Mouse (Mus musculus): ENCODE measurements at regions not wholly inside any gene's neighbourhood (a gene's known extent, or its start where the extent isn't known, plus 50 kb on each side); places are given as distances from the start of the nearest gene placed in this dataset.

DNA sequence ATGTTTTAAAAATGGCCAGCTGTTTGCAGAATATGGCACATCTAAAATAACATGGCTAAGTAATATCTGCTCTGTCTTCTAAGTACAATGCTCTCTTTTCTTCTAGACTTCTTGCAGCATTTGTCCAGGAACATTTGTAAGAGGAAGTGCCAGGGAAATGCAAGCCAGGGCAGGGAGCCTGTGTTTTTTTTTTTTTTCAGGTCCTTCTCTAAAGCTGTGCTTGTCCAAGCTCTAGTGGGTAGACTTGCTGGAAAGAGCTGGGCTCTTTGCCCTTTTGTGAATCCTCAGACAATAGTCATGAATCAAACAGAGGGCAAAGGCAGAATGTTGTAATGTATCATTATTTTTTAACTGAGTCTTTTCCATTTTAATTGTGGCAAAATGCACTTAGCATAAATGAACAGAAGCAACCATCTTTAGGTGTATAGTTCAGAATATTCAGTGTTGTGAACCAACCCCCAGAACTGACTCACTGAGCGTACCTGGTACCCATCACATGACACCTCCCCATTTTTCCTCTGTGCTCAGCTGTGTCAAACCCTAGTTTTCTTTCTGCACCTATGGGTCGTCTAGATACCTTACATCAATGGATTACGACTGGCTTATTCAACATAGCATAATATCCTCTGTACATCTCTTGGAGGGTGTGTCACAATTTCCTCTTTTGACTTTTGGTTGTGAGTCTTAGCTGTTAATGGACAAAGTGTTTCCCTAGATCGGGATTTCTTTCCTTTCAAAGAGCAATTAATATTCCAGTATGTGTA is 160.5 kb upstream of the 4933402D24Rik start:
- Histone ChIP-seq H3K4me1 (ENCODE audit: control insufficient read depth, insufficient read depth, low read length) (no peaks in the 10 kb centered on the region), H3K4me3 (ENCODE audit: insufficient read depth, low read depth, low read length) (no peak overlapping the region), H3K27me3 (ENCODE audit: control insufficient read depth, insufficient read depth, low read length) (no peaks in the 10 kb centered on the region), H3K27ac (replicated peaks; ENCODE audit: insufficient read depth, low read depth, low read length) (no peak overlapping the region), H3K9ac (ENCODE audit: low read depth, low read length) (no peak overlapping the region), H3K79me2 (ENCODE audit: control insufficient read depth, insufficient read depth, low read length) (no peaks in the 10 kb centered on the region), H3K36me3 (ENCODE audit: control insufficient read depth, insufficient read depth, low read length) (no peaks in the 10 kb centered on the region)
- TF ChIP-seq POLR2A (IDR thresholded peaks at IDR 0.05; ENCODE audit: extremely low read depth, insufficient read depth, low read length), result no peak
- TF ChIP-seq CTCF (IDR thresholded peaks at IDR 0.05; ENCODE audit: low read depth, low read length), result no peak
- 89% methylated on average over 4 of the region's 4 CpGs for WGBS
- DNase-seq (ENCODE audit: extremely low read depth, low read depth, low spot score), result no peak

DNA sequence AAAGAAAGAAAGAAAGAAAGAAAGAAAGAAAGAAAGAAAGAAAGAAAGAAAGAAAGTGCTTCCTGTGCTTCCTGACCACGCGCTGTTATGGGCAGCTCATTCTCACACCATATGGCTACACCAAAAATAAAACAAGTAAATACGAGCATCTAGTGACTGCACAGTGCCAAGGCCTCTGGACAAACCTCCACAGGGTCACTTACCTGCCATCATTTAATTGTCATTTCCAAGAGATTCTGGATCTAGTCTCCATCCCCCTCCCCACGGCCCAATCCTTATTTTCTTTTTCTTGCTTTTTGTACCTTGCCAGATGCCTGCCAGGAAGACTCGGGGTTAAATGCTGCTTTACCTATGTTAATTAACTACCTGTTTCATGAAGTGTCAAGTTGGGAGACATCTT is 159.8 kb upstream of the 4933402D24Rik start:
- Histone ChIP-seq H3K27ac (replicated peaks; ENCODE audit: insufficient read depth, low read depth, low read length) (no peak overlapping the region), H3K36me3 (ENCODE audit: control insufficient read depth, insufficient read depth, low read length) (no peaks in the 10 kb centered on the region), H3K4me3 (ENCODE audit: insufficient read depth, low read depth, low read length) (no peak overlapping the region), H3K9ac (ENCODE audit: low read depth, low read length) (no peak overlapping the region), H3K27me3 (ENCODE audit: control insufficient read depth, insufficient read depth, low read length) (no peaks in the 10 kb centered on the region), H3K4me1 (ENCODE audit: control insufficient read depth, insufficient read depth, low read length) (no peaks in the 10 kb centered on the region), H3K79me2 (ENCODE audit: control insufficient read depth, insufficient read depth, low read length) (no peaks in the 10 kb centered on the region)
- no peak for TF ChIP-seq CTCF (IDR thresholded peaks at IDR 0.05; ENCODE audit: low read depth, low read length)
- TF ChIP-seq POLR2A (IDR thresholded peaks at IDR 0.05; ENCODE audit: extremely low read depth, insufficient read depth, low read length), result no peak
- no peak for DNase-seq (ENCODE audit: extremely low read depth, low read depth, low spot score)
- 86% methylated on average over 5 of the region's 5 CpGs for WGBS

DNA sequence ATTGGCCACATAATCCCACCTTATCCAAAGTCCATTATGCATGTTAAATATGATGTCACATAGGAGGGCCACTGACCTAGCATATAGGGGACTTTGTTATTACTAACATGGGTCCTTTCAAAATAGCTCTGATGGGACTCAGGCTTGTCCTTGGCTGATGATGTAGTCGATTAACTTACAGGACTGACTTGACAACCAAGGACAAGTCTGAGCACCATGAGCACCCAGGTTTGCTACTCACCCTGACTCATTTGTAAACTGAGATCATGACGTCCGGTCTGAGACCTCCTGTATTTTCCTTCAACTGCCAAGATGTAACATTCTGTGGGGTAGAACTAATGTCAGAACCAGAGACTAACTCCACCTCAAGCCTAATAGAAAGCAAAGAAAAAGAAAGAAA is 159.3 kb upstream of the 4933402D24Rik start:
- Histone ChIP-seq H3K36me3 (ENCODE audit: control insufficient read depth, insufficient read depth, low read length) (no peaks in the 10 kb centered on the region), H3K27ac (replicated peaks; ENCODE audit: insufficient read depth, low read depth, low read length) (no peak overlapping the region), H3K4me3 (ENCODE audit: insufficient read depth, low read depth, low read length) (no peak overlapping the region), H3K27me3 (ENCODE audit: control insufficient read depth, insufficient read depth, low read length) (no peaks in the 10 kb centered on the region), H3K4me1 (ENCODE audit: control insufficient read depth, insufficient read depth, low read length) (no peaks in the 10 kb centered on the region), H3K9ac (ENCODE audit: low read depth, low read length) (no peak overlapping the region), H3K79me2 (ENCODE audit: control insufficient read depth, insufficient read depth, low read length) (no peaks in the 10 kb centered on the region)
- no peak for DNase-seq (ENCODE audit: extremely low read depth, low read depth, low spot score)
- TF ChIP-seq POLR2A (IDR thresholded peaks at IDR 0.05; ENCODE audit: extremely low read depth, insufficient read depth, low read length), result no peak
- TF ChIP-seq CTCF (IDR thresholded peaks at IDR 0.05; ENCODE audit: low read depth, low read length), result no peak
- WGBS, result 86% methylated on average over 3 of the region's 3 CpGs

DNA sequence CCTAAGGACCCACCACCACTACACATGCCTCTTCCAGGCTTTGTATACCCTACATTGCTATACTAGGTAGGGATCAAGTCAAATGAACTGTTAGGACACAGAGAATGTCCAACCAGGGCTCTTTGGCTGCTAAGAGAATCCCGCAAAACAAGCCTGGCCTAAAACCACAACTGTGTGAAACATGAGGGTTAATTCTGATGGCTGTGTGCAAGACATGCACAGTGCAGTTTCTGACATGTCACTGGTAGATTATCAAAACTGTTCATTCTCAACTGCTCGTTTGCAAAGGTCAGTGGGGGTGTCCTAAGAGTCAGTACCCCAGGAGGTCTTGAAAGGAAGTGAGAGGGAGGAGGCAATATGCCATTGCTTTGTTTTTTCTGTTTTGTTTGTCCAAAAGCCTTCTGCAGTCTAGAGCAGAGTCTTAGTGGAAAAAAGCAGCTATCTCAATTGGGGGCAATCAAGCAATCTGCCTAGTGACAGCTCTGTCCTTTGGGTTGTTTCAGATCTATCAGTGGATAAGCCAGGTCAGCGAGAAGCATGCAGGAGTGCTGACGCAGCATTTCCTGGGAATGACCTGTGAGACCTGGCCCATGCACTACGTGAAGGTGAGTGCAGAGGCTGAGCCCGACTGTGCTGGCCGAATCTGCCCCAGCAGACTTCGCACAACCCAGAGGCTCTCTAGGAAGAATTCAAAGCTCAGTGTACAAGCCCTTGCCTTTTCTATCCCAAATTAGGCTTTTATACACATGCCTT is 151.3 kb upstream of the 4933402D24Rik start:
- H3K79me2 ChIP-seq (ENCODE audit: control insufficient read depth, insufficient read depth, low read length), result no peaks in the 10 kb centered on the region
- H3K4me1 ChIP-seq (ENCODE audit: control insufficient read depth, insufficient read depth, low read length), result no peaks in the 10 kb centered on the region
- H3K36me3 ChIP-seq (ENCODE audit: control insufficient read depth, insufficient read depth, low read length), result no peaks in the 10 kb centered on the region
- H3K9ac ChIP-seq (ENCODE audit: low read depth, low read length), result no peak overlapping the region
- TF ChIP-seq CTCF (IDR thresholded peaks at IDR 0.05; ENCODE audit: low read depth, low read length), result no peak
- no peak for TF ChIP-seq POLR2A (IDR thresholded peaks at IDR 0.05; ENCODE audit: extremely low read depth, insufficient read depth, low read length)
- H3K27me3 ChIP-seq (ENCODE audit: control insufficient read depth, insufficient read depth, low read length), result no peaks in the 10 kb centered on the region
- DNase-seq (ENCODE audit: extremely low read depth, low read depth, low spot score), result no peak
- 52% methylated on average over 8 of the region's 8 CpGs for WGBS
- H3K27ac ChIP-seq (replicated peaks; ENCODE audit: insufficient read depth, low read depth, low read length), result no peak overlapping the region
- H3K4me3 ChIP-seq (ENCODE audit: insufficient read depth, low read depth, low read length), result no peak overlapping the region

DNA sequence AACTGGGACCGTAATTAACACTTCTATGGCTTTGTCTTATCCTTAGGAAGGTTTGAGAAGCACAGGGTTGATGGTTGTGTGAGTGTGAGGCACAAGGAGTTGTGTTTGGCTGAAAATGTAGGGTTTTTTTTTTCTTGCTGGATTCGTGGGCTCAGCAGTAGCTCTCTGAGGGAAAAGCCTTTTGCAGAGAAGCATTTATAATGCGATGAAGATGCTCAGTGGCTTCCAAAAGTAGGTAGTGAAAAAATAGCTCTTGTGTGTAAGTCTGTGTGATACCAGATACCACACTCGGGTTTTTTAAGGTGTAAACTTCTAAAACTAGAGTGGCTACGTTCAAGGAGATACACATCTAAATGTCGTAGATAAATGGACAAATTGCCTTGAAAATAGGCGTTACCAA is 149.1 kb upstream of the 4933402D24Rik start:
- 74% methylated on average over 7 of the region's 7 CpGs for WGBS

More for the DNA sequence above, 149.1 kb upstream of the 4933402D24Rik start:
- Histone ChIP-seq H3K36me3 (ENCODE audit: control insufficient read depth, insufficient read depth, low read length) (no peaks in the 10 kb centered on the region), H3K79me2 (ENCODE audit: control insufficient read depth, insufficient read depth, low read length) (no peaks in the 10 kb centered on the region), H3K27me3 (ENCODE audit: control insufficient read depth, insufficient read depth, low read length) (no peaks in the 10 kb centered on the region), H3K27ac (replicated peaks; ENCODE audit: insufficient read depth, low read depth, low read length) (no peak overlapping the region), H3K9ac (ENCODE audit: low read depth, low read length) (no peak overlapping the region), H3K4me3 (ENCODE audit: insufficient read depth, low read depth, low read length) (no peak overlapping the region), H3K4me1 (ENCODE audit: control insufficient read depth, insufficient read depth, low read length) (no peaks in the 10 kb centered on the region)
- no peak for DNase-seq (ENCODE audit: extremely low read depth, low read depth, low spot score)
- TF ChIP-seq POLR2A (IDR thresholded peaks at IDR 0.05; ENCODE audit: extremely low read depth, insufficient read depth, low read length), result no peak
- no peak for TF ChIP-seq CTCF (IDR thresholded peaks at IDR 0.05; ENCODE audit: low read depth, low read length)
